Mouse (Mus musculus) ovary, adult 18-20 months (tissue): ENCODE measurements around the gene Lrrc75b.
"Not testable (repeated sequence)": the region's sequence is repeated elsewhere in the genome, so short reads cannot be mapped to it uniquely, and the experiment has no call there.

Experiments
- DNase-seq: peaks from one replicate; pipeline ENCODE4 v3.0.0; 2022; ENCODE audit warnings: low spot score, mixed read lengths

Gene Lrrc75b

DNA sequence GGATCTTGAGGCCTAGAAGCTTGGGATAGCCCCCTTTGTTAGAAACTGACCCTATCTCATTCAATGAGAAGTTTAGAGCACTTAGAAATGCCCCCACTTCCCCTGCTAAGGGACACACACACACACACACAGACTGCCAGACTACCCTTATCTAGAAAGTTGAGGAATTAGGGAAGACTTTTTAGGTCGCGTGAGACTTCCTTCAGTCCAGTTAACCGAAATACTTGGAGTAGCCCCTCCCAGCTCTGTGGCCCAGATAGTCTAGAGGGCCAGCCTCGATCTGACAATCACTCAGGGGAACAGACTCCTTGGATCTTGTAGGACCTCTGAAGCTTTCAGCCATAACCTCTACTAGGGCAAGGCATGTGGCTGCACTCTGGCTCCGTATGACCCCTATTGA is 7.9 kb upstream of the Lrrc75b start:
- no peak for DNase-seq

- not testable (repeated sequence) for DNase-seq
These were observed 6.6 kb upstream of the Lrrc75b start for GRCm38 (mm10) chr10:75566765-75567164.

- no peak for DNase-seq
These were observed 6.2 kb upstream of the Lrrc75b start for GRCm38 (mm10) chr10:75566321-75566720.

DNA sequence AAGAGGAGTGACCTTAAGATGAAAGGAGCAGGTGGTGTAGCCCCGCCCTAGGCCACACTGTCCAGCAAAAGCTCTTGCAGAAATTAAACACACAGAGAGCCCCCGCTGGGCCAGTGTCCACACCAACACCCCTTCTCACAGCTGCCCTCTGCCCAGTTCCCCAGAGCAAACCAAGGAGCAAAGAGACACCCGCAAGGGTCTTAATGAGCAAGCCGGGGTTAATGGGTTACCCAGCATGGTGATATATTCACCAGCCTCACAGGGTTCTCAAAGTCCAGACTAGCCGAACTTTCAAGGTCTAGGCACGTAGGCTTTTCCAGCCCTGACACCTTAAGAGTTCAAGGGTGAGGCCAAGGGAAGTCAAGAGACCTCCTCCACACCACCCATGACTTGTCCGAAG is 5.8 kb upstream of the Lrrc75b start:
- DNase-seq = no peak

- DNase-seq = no peak
These were observed 5.3 kb upstream of the Lrrc75b start for GRCm38 (mm10) chr10:75565436-75565835.

- DNase-seq = no peak
These were observed 4.6 kb upstream of the Lrrc75b start for GRCm38 (mm10) chr10:75564687-75565265.

GRCm38 (mm10) chr10:75562596-75562995 is 2.5 kb upstream of the Lrrc75b start:
- DNase-seq = no peak

GRCm38 (mm10) chr10:75561071-75561654 is 1.0 kb upstream of the Lrrc75b start, which contains the start of gene Ggt1:
TSS of gene Ggt1 (plus strand) at chr10:75561604.
- no peak for DNase-seq

DNA sequence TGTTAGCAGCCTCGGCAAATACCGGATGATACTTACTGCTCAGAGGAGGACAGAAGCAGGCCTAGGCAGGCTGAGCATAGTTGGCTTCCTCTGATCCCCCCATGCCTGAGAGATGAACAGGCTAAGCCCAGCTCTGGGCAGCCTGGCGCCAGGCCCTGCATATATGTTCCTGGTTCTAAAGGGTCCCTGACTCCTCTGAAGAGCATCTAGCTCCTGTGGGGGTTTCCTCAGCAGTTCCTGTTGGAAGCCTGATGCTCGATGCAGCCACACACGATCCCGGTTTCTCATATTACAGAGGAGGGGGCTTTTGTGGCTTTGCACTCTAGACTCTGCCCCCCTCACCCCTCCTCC is 394 bp upstream of the Lrrc75b start:
- DNase-seq = no peak

- DNase-seq = no peak
These were observed 972 bp downstream of the Lrrc75b start for GRCm38 (mm10) chr10:75559041-75559675.

DNA sequence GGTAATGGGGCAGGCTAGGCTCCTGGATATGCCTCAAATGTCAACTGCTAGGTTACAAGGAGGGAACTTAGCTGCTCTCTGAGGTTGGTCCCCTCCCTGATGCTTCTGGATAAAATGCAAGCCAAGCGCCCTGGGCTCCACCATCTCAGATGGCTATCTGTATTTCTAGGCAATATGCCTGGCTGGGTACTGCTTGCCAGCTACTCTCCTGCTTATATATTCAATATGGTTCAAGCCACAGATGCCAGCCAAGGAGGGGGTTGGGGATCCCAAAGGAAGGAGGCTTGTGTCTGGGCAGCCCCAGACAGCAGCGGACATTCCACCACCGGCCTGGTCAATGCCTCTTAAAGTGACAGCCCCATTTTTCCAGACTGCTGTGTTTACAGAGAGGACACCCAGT is 1.6 kb downstream of the Lrrc75b start:
- DNase-seq = no peak

DNA sequence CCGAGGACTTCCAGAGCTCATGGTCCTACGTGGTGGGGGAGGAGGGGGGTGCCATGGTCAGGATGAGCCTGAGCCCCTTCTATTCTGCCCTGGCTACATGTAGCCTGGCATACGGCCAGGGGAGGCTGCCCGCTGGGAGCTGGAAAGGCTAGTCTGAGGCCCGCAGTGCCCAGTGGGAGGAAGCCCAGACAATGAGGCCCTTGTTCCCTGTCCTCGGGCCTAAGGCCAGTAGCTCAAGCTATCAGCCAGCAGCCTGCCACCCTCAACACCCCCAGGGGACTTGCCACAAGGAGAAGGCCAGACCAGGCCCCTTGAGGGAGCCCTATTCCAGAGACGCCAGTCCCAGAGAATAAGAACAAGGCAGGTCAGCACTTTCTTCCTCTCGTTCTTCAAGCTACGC is 4.1 kb downstream of the Lrrc75b start:
- no peak for DNase-seq

GRCm38 (mm10) chr10:75555557-75555956 is 4.6 kb downstream of the Lrrc75b start:
- DNase-seq = no peak

DNA sequence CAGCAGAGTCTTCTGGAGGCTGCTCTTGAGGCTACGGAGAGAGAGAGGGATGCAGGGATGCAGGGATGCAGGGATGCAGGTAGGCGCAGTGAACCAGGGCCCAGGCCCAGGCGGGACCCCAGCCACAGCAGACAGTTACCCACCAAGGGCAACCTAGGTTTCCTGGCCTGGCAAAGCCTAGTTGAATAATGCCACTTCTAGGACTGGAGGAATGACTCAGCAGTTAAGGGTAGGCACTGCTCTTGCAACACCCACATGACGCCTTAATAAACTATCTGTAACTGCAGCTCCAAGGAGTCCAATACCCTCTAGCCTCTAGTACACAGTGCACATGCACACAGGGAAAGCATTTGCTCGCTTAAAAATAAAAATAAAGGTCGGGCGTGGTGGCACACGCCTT is 6.0 kb downstream of the Lrrc75b start:
- DNase-seq = no peak

DNA sequence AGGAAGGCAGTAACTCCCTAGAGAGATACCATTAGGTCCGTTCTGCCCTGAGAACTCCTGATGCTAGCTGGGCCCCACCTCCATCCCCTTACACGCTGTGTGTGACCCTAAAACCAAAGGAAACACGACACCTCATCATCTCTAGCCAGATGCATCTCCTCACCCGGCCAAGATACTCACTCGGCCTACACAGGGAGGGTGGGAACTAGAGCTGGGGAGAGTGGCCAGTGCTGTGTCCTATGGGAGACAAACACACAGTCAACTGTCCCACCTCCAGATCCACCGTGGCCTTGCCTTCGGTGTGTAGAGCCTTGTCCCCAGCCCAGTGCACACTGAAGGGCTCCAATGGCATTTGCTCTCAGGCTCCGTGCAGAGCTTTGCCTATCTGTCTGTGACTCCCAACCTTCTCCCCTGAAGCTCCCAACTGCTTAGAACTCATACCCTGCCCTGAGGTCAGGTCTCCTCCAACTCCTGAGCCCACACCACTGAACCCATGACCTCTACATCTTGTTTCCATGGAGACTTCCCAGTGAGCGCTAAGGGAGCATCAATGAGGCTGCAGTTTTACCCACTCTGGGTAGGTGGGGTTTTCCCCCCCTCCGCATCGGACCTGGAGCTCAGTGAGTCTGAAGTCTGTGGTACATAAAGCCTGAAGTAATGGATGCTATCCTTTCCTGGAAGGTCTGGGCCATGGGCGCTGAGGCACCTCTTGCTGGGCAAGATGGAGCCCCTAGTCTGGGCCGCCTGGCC is 7.3 kb downstream of the Lrrc75b start:
- no peak for DNase-seq

DNA sequence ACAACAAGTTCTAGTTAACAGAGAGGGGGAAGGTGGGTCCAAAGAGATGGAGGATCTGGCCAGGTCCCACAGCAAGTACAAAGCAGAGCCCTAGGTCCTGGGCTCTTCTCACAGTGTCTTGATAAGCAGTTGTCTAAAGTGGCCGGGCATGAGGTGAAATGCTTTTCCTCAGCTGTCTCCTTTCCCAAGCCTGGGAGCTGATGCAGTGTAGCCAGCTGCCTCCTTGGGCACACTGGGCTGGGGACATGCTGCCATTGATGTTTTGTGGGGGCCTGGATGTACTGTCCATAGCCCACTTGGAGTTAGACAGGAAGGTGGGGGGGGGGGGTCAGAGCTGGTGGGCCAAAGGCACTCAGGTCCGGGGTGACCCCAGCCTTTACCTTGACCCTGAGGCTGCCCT is 8.0 kb downstream of the Lrrc75b start:
- no peak for DNase-seq

GRCm38 (mm10) chr10:75551175-75551574 is 9.0 kb downstream of the Lrrc75b start:
- DNase-seq = no peak

DNA sequence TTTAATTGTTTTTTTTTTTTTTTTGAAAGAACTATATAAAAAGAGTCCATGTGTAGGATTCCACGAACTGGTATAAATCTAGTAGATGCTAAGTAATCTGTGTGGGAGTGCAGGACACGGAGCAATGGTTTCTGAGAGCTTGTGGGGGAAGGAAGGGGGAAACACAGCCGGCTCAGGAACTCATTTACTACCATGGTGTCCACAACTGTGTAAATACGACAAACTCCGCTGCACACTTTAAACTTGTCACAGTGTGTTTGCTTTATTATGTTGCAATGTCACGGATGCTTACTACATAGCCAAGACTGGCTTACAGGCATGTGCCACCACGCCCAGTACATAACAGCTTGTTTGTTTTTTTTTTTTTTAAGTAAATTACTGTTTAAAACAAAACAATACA is 10.2 kb downstream of the Lrrc75b start:
- DNase-seq = no peak

GRCm38 (mm10) chr10:75548486-75548885 is 11.6 kb downstream of the Lrrc75b start:
- no peak for DNase-seq

DNA sequence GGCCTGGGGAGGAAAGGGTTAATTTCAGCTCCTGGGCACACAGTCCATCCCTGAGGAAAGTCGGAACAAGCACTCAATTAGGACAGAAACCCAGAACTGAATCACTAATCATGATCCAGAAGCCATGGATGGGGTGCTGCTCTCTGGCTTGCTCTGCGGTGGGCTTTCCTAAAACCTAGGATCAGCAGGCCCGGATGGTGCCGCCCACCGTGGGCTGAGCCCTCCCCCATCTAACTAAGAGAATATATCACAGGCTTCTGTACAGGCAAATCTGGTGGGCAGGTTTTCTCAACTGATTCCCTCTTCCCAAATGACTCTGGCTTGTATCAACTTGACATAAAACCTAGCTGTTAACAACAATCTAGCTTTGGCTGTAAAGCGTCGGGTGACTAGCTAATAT is 12.2 kb downstream of the Lrrc75b start:
- DNase-seq = no peak

DNA sequence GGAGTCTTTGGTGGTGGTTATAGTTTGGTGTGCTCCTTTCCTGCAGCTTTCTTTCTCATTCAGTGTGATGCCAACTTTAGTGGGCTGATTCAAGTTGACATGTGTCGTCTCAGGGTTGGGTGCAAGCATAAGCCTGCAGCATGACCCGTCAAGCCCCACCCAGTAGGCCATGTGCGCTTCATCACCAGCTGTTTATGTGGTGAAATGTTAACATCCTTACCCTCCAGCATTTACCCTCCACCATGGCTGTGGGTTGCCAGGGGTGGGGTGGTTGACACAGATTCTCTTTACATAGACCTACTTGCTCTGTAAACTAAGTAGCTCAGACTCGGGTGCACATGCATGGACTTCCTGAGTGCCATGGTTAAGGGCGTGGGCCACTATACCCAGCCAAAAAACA is 24.0 kb downstream of the Lrrc75b start:
- no peak for DNase-seq

- DNase-seq = no peak
These were observed 24.7 kb downstream of the Lrrc75b start for GRCm38 (mm10) chr10:75535423-75535822.

DNA sequence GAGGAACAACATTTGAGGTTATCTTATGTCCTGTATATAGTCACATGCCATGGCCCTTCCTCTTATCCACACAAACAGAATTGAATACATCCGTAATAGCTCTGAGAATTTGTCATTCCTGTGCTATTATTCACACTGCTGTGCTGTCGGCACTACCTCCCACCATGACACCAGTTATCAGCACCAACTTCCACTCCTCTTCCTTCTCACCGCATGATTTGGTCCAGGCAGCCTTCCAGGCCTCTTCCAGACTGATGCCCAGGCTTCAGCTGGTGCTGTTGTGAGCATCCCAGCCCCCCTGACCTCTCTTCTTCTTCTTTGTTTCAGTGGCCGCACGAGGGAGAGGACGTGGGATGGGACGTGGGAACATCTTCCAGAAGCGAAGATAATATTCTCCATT is 25.2 kb downstream of the Lrrc75b start:
- no peak for DNase-seq
